Mouse (Mus musculus) heart, postnatal 0 days (tissue): ENCODE measurements around the gene Vamp1.

Source experiments
- CTCF ChIP-seq: IDR thresholded peaks from 2 replicates; pipeline ENCODE4 v1.5.1; 2016; ENCODE audit warnings: antibody characterized with exemption, control low read depth, low read depth
- EP300 ChIP-seq: IDR thresholded peaks from 2 replicates; pipeline ENCODE4 v1.6.1; 2016; ENCODE audit warnings: antibody characterized with exemption, low read depth

DNA sequence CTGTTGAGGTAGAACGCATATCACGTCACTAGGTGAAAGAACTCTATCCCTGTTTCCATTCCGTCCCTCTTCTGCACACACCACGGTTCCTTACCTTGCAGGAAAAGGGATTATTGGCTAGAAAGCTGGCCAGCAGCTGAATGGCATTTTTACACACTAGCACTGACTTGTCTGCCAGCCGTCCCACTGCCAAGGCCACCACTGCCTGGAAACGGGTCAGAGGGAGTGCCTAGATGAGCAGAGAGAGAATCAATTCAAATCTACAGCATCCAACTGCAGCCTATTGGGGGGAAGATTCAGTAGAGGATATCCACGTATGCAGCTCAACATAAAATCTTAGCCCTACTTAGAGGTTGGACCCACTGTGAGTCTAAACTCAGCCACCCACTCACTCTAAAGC lies 35.8 kb upstream of the Vamp1 start:
- TF ChIP-seq CTCF (no peak), EP300 (no peak)
